Mouse (Mus musculus) testis, adult 10 weeks (tissue): Measurements from ENCODE around the gene Rhox7a. TPM values are rescaled to one million over a fixed set of nuclear protein-coding genes. Genes with fewer than 3 reads are reported as not detected.

Experiments used
- polyA plus RNA-seq: library from polyadenylated mRNA; stranded (reverse); fragments of 350-450 nt; fragmentation: Illumina TruSeq; extraction: RNeasy Lipid Tissue Mini Kit (QIAGEN cat#74804); gene quantifications from one replicate; pipeline ENCODE4 v1.2.3, GENCODE M21; 2014; ENCODE audit warnings: low read depth, low replicate concordance

The Rhox7a gene
- polyA plus RNA-seq = not detected

GRCm38 (mm10) chrX:37831386-37831785, at the start of gene Rhox7a:
TSS of gene Rhox7a (plus strand) at chrX:37831686.

GRCm38 (mm10) chrX:37826610-37827009, 4.9 kb upstream of the Rhox7a start, which contains the start of gene Rhox6:
TSS of gene Rhox6 (plus strand) at chrX:37826910.

GRCm38 (mm10) chrX:37878844-37879243, 47.4 kb downstream of the Rhox7a start, which contains the start of gene Rhox8:
TSS of gene Rhox8 (minus strand) at chrX:37878944.

Other genes with a start within 250 kb of the Rhox7a start
- gene Rhox4f, start 224.0 kb upstream of the Rhox7a start, polyA plus RNA-seq = not detected
- not detected for gene Rhox3g, start 203.1 kb upstream of the Rhox7a start, polyA plus RNA-seq
- gene Rhox2g, start 188.2 kb upstream of the Rhox7a start, polyA plus RNA-seq = not detected
- not detected for gene Rhox4g, start 180.4 kb upstream of the Rhox7a start, polyA plus RNA-seq
- gene Rhox3h, start 162.9 kb upstream of the Rhox7a start, polyA plus RNA-seq = 0.70 TPM
- gene Rhox2h, start 158.4 kb upstream of the Rhox7a start, polyA plus RNA-seq = not detected
- 9.8 TPM for gene Rhox5, start 26.8 kb upstream of the Rhox7a start, polyA plus RNA-seq
- gene Rhox6, start 4.8 kb upstream of the Rhox7a start, polyA plus RNA-seq = not detected
- gene Rhox8, start 47.3 kb downstream of the Rhox7a start, polyA plus RNA-seq = 24.1 TPM
- 0.34 TPM for gene Rhox7b, start 65.5 kb downstream of the Rhox7a start, polyA plus RNA-seq
- not detected for gene Rhox9, start 70.1 kb downstream of the Rhox7a start, polyA plus RNA-seq
- gene Btg1-ps1, start 187.1 kb downstream of the Rhox7a start, polyA plus RNA-seq = 8.4 TPM
- 6.7 TPM for gene Btg1-ps2, start 211.4 kb downstream of the Rhox7a start, polyA plus RNA-seq
- gene Rhox10, start 234.8 kb downstream of the Rhox7a start, polyA plus RNA-seq = 1.1 TPM